Comparison of ENCODE assay signal across 26 mouse cellular contexts in genomic region chr7:69599866-69600265, GRCm38 (mm10).
A peak's percentile ranks its signal among the peaks of the same experiment; 100 is the strongest.
DNase-seq lines count a peak whose midpoint lies in the region; ATAC-seq and TF ChIP-seq lines count a peak whose summit lies in the region.
"Had no signal": no experiment of that assay in that cellular context is flagged by ENCODE, and none has a peak within 500 bp of the region (broad histone marks: within the 10 kb centered on the region; RNA-seq: fewer than 3 reads in every experiment).

No protein-coding gene starts in this region.

- H3K36me3 ChIP-seq in kidney, adult 2 months (ENCODE audit: control insufficient read depth, insufficient read depth, low read length): no peaks in the 10 kb centered on the region
- no peaks in the 10 kb centered on the region for H3K36me3 ChIP-seq in forebrain, embryonic 14.5 days (ENCODE audit: control insufficient read depth, insufficient read depth, low read length)
- H3K36me3 ChIP-seq: embryonic facial prominence, embryonic 12.5 days; embryonic facial prominence, embryonic 15.5 days; forebrain, embryonic 12.5 days; heart, embryonic 10.5 days; heart, embryonic 13.5 days; hindbrain, embryonic 13.5 days had no signal

- no peaks in the 10 kb centered on the region for H3K9me3 ChIP-seq in forebrain, embryonic 14.5 days (replicated peaks; ENCODE audit: control insufficient read depth, low read length)
- H3K9me3 ChIP-seq: embryonic facial prominence, embryonic 12.5 days; embryonic facial prominence, embryonic 15.5 days; forebrain, embryonic 12.5 days; heart, embryonic 10.5 days; heart, embryonic 13.5 days; hindbrain, embryonic 13.5 days had no signal

- no peak overlapping the region for H3K4me3 ChIP-seq in kidney, adult 2 months (ENCODE audit: insufficient read depth, low read depth, low read length)
- H3K4me3 ChIP-seq in forebrain, embryonic 14.5 days (ENCODE audit: low read depth, low read length): no peak overlapping the region
- H3K4me3 ChIP-seq: embryonic facial prominence, embryonic 12.5 days; embryonic facial prominence, embryonic 15.5 days; forebrain, embryonic 12.5 days; heart, adult 2 months; heart, embryonic 10.5 days; heart, embryonic 13.5 days; hindbrain, embryonic 13.5 days had no signal

- no peaks in the 10 kb centered on the region for H3K27me3 ChIP-seq in kidney, adult 2 months (replicated peaks; ENCODE audit: control insufficient read depth, insufficient read depth, low read length)
- H3K27me3 ChIP-seq in forebrain, embryonic 14.5 days (replicated peaks; ENCODE audit: control insufficient read depth, insufficient read depth, low read length): no peaks in the 10 kb centered on the region
- H3K27me3 ChIP-seq: embryonic facial prominence, embryonic 12.5 days; embryonic facial prominence, embryonic 15.5 days; forebrain, embryonic 12.5 days; heart, embryonic 13.5 days; hindbrain, embryonic 13.5 days had no signal

- ATAC-seq in forebrain, embryonic 14.5 days: no peak
- ATAC-seq: CD4-positive, CD25-positive, alpha-beta regulatory T cell, adult 4 months; forebrain, embryonic 16.5 days; hindbrain, embryonic 16.5 days had no signal

- WGBS in kidney, adult 2 months: 22% methylated on average over 3 of the region's 3 CpGs
- 79% methylated on average over 3 of the region's 3 CpGs for WGBS in forebrain, embryonic 14.5 days

- no peak overlapping the region for H3K4me2 ChIP-seq in forebrain, embryonic 14.5 days (ENCODE audit: low read length)
- H3K4me2 ChIP-seq: embryonic facial prominence, embryonic 12.5 days; embryonic facial prominence, embryonic 15.5 days; forebrain, embryonic 12.5 days; heart, embryonic 13.5 days; hindbrain, embryonic 13.5 days had no signal

- TF ChIP-seq POLR2A in kidney, adult 2 months (IDR thresholded peaks at IDR 0.05; ENCODE audit: low read depth, low read length): no peak

- no peak overlapping the region for H3K9ac ChIP-seq in forebrain, embryonic 14.5 days (ENCODE audit: low read length)
- H3K9ac ChIP-seq: embryonic facial prominence, embryonic 12.5 days; embryonic facial prominence, embryonic 15.5 days; forebrain, embryonic 12.5 days; heart, embryonic 13.5 days; hindbrain, embryonic 13.5 days had no signal

- H3K4me1 ChIP-seq in kidney, adult 2 months (ENCODE audit: control insufficient read depth, insufficient read depth, low read length): peaks cover 5% of the 10 kb centered on the region; the same call in 1 of the 2 replicates
- no peaks in the 10 kb centered on the region for H3K4me1 ChIP-seq in forebrain, embryonic 14.5 days (ENCODE audit: control insufficient read depth, insufficient read depth, low read length)
- H3K4me1 ChIP-seq: embryonic facial prominence, embryonic 12.5 days; embryonic facial prominence, embryonic 15.5 days; forebrain, embryonic 12.5 days; heart, embryonic 10.5 days; heart, embryonic 13.5 days; hindbrain, embryonic 13.5 days had no signal

- peak; percentile 77 for DNase-seq in kidney, adult 2 months
- no peak for DNase-seq in kidney, postnatal 4 days
- peak; percentile 2 for DNase-seq in brain, adult 2 months (ENCODE audit: low read depth, low spot score)
- peak; percentile 15 for DNase-seq in kidney, postnatal 10 days
- DNase-seq in kidney, postnatal 36 days: peak; percentile 36 to 42
- DNase-seq in forebrain, embryonic 14.5 days (ENCODE audit: low spot score): no peak
- no peak for DNase-seq in heart, postnatal 4 days
- DNase-seq: adrenal gland, postnatal 10 days; adrenal gland, postnatal 36 days; cerebellum, adult 11 months; cerebellum, adult 2 months; cerebellum, adult 9-11 months; cerebellum, postnatal 25 days; gastrocnemius, postnatal 10 days; gastrocnemius, postnatal 36 days; heart, adult 2 months; heart, postnatal 14 days had no signal

- peak overlapping the region; percentile 68; the same call in 1 of the 2 replicates for H3K27ac ChIP-seq in kidney, adult 2 months (ENCODE audit: insufficient read depth, low read depth, low read length)
- H3K27ac ChIP-seq in forebrain, embryonic 14.5 days (ENCODE audit: low read depth, low read length): no peak overlapping the region
- H3K27ac ChIP-seq: embryonic facial prominence, embryonic 12.5 days; embryonic facial prominence, embryonic 15.5 days; forebrain, embryonic 12.5 days; heart, adult 2 months; heart, embryonic 10.5 days; heart, embryonic 13.5 days; hindbrain, embryonic 13.5 days had no signal

- no peak for TF ChIP-seq CTCF in kidney, adult 2 months (conservative IDR thresholded peaks at IDR 0.05; ENCODE audit: insufficient read depth, insufficient read length, low read depth, low read length)

Comparison
In these comparisons a context has a peak if more than half of its experiments do, and no peak if none do; other contexts are left out.
1. DNase-seq: peak in kidney, adult 2 months (single experiment), brain, adult 2 months (single experiment), kidney, postnatal 10 days (single experiment) and kidney, postnatal 36 days (2 of 2); none in kidney, postnatal 4 days (0 of 2), forebrain, embryonic 14.5 days (single experiment) and heart, postnatal 4 days (single experiment).